Mouse (Mus musculus) C2C12 (cell line): Measurements from ENCODE around the gene Csrnp1. TPM values are rescaled to one million over a fixed set of nuclear protein-coding genes. Genes with fewer than 3 reads are reported as not detected.

Source experiments
- H3K27me3 ChIP-seq: one replicate; pipeline ENCODE4 v1.6.1; 2011; ENCODE audit not compliant: control insufficient read depth, insufficient read depth, insufficient read length
- H3K36me3 ChIP-seq: one replicate; pipeline ENCODE4 v1.6.1; 2011; ENCODE audit not compliant: control insufficient read depth, insufficient read depth
- H3K4me3 ChIP-seq: one replicate; pipeline ENCODE4 v1.5.1; 2011; ENCODE audit warnings: mild to moderate bottlenecking, control low read depth; ENCODE audit not compliant: poor library complexity, insufficient read depth, severe bottlenecking
- H3K79me2 ChIP-seq: one replicate; pipeline ENCODE4 v1.6.1; 2011; ENCODE audit not compliant: control insufficient read depth, insufficient read depth
- H3K79me3 ChIP-seq: one replicate; pipeline ENCODE4 v1.6.1; 2011; ENCODE audit warnings: low read depth, control low read depth
- H3ac ChIP-seq: one replicate; pipeline ENCODE3; 2011; ENCODE audit warnings: low read depth; ENCODE audit not compliant: control insufficient read depth, insufficient read length
- CEBPB ChIP-seq: IDR thresholded peaks from one replicate; pipeline ENCODE4 v1.6.1; 2011; ENCODE audit warnings: low read depth, mild to moderate bottlenecking, control low read depth, moderate library complexity
- CTCF ChIP-seq: IDR thresholded peaks from one replicate; pipeline ENCODE4 v1.5.1; 2011; ENCODE audit not compliant: control insufficient read depth, insufficient read depth, insufficient read length
- FOSL1 ChIP-seq: IDR thresholded peaks from one replicate; pipeline ENCODE4 v1.8.0; 2011; ENCODE audit warnings: mild to moderate bottlenecking, low read length; ENCODE audit not compliant: poor library complexity, insufficient read depth, severe bottlenecking
- MAX ChIP-seq: IDR thresholded peaks from one replicate; pipeline ENCODE4 v1.6.1; 2011; ENCODE audit warnings: mild to moderate bottlenecking, control low read depth
- MYOD1 ChIP-seq: IDR thresholded peaks from one replicate; pipeline ENCODE4 v1.6.1; 2011; ENCODE audit warnings: low read depth; ENCODE audit not compliant: control insufficient read depth, insufficient read length
- MYOG ChIP-seq: IDR thresholded peaks from one replicate; pipeline ENCODE4 v1.6.1; 2011; ENCODE audit not compliant: control insufficient read depth, insufficient read length; ENCODE audit errors: extremely low read depth
- USF1 ChIP-seq: IDR thresholded peaks from one replicate; pipeline ENCODE4 v1.6.1; 2011; ENCODE audit warnings: low read depth, mild to moderate bottlenecking, control low read depth, moderate library complexity
- long read RNA-seq, 2 experiments: library from polyadenylated mRNA; unstranded; transcript quantifications; one replicate each; pipeline ENCODE4 v2.0.0; 2019 to 2020
- polyA plus RNA-seq: library from polyadenylated mRNA; unstranded; fragments of >200 nt; fragmentation: generic; extraction: Trizol; gene quantifications from one replicate; pipeline ENCODE4 v1.2.1, GENCODE M21; 2012; ENCODE audit warnings: missing spikeins

Gene Csrnp1
- polyA plus RNA-seq: 21.2 TPM
- long read RNA-seq, experiment 1: 0 reads
- long read RNA-seq, experiment 2, partial matches to known transcripts: 1 of 64 reads
- long read RNA-seq, experiment 2, other reads (novel, unspliced or antisense): 63 of 64 reads

GRCm38 (mm10) chr9:119984536-119985011 is at the start of gene Csrnp1:
Gene Csrnp1, minus strand, starts transcription at chr9:119984658.
- Histone ChIP-seq H3ac (peak within 1 kb of the TSS; percentile 91), H3K4me3 (peak within 1 kb of the TSS; percentile 56), H3K27me3 (no peaks in the 10 kb centered on the region), H3K79me3 (peaks cover 20% of the 10 kb centered on the region), H3K36me3 (no peaks in the 10 kb centered on the region), H3K79me2 (peaks cover 31% of the 10 kb centered on the region)
- no peak for TF ChIP-seq MYOG
- no peak for TF ChIP-seq MYOD1
- TF ChIP-seq USF1: no peak
- no peak for TF ChIP-seq CTCF
- TF ChIP-seq MAX: no peak
- TF ChIP-seq CEBPB: no peak
- no peak for TF ChIP-seq FOSL1

GRCm38 (mm10) chr9:120032710-120033109 is 48.3 kb upstream of the Csrnp1 start:
- Histone ChIP-seq H3K79me2 (no peaks in the 10 kb centered on the region), H3K27me3 (no peaks in the 10 kb centered on the region), H3K36me3 (no peaks in the 10 kb centered on the region), H3ac (no peak overlapping the region), H3K79me3 (no peaks in the 10 kb centered on the region), H3K4me3 (no peak overlapping the region)
- TF ChIP-seq MAX (no peak), USF1 (no peak), CTCF (no peak)

GRCm38 (mm10) chr9:120030421-120030820 is 46.0 kb upstream of the Csrnp1 start:
- H3K36me3 ChIP-seq: no peaks in the 10 kb centered on the region
- H3K4me3 ChIP-seq: no peak overlapping the region
- H3K27me3 ChIP-seq: no peaks in the 10 kb centered on the region
- H3K79me2 ChIP-seq: no peaks in the 10 kb centered on the region
- TF ChIP-seq MYOG (no peak), CTCF (no peak), CEBPB (no peak), MAX (no peak), USF1 (no peak), FOSL1 (no peak), MYOD1 (no peak)
- no peak overlapping the region for H3ac ChIP-seq
- no peaks in the 10 kb centered on the region for H3K79me3 ChIP-seq

- no peaks in the 10 kb centered on the region for H3K36me3 ChIP-seq
- no peaks in the 10 kb centered on the region for H3K79me2 ChIP-seq
- H3K4me3 ChIP-seq: no peak overlapping the region
- TF ChIP-seq MAX (no peak), USF1 (no peak), FOSL1 (no peak), CTCF (no peak), MYOG (no peak), MYOD1 (no peak), CEBPB (no peak)
- no peaks in the 10 kb centered on the region for H3K27me3 ChIP-seq
- H3ac ChIP-seq: no peak overlapping the region
- no peaks in the 10 kb centered on the region for H3K79me3 ChIP-seq
These were observed 45.4 kb upstream of the Csrnp1 start for GRCm38 (mm10) chr9:120029880-120030279.

GRCm38 (mm10) chr9:120027401-120028151 is 43.1 kb upstream of the Csrnp1 start:
- H3K27me3 ChIP-seq: no peaks in the 10 kb centered on the region
- H3ac ChIP-seq: peak overlapping the region; percentile 1
- no peaks in the 10 kb centered on the region for H3K36me3 ChIP-seq
- TF ChIP-seq CEBPB (no peak), CTCF (peak; percentile 65)
- no peak overlapping the region for H3K4me3 ChIP-seq
- no peaks in the 10 kb centered on the region for H3K79me3 ChIP-seq
- H3K79me2 ChIP-seq: no peaks in the 10 kb centered on the region

- TF ChIP-seq CEBPB: no peak
- TF ChIP-seq FOSL1: no peak
- TF ChIP-seq CTCF: no peak
- TF ChIP-seq MYOD1: no peak
- no peak for TF ChIP-seq MAX
- TF ChIP-seq MYOG: no peak
- TF ChIP-seq USF1: no peak
- Histone ChIP-seq H3K4me3 (no peak overlapping the region), H3ac (no peak overlapping the region), H3K27me3 (no peaks in the 10 kb centered on the region), H3K36me3 (no peaks in the 10 kb centered on the region), H3K79me3 (no peaks in the 10 kb centered on the region), H3K79me2 (no peaks in the 10 kb centered on the region)
These were observed 40.2 kb upstream of the Csrnp1 start for GRCm38 (mm10) chr9:120024625-120025024.
